In genomic region chr2:144230498-144230897, GRCm38 (mm10) we compare ENCODE assay signal across 10 mouse cellular contexts. TPM values are rescaled to one million over a fixed set of nuclear protein-coding genes. Genes with fewer than 3 reads are reported as not detected.
DNase-seq lines count a peak whose midpoint lies in the region; ATAC-seq and TF ChIP-seq lines count a peak whose summit lies in the region.
"Had no signal": no experiment of that assay in that cellular context is flagged by ENCODE, and none has a peak within 500 bp of the region (broad histone marks: within the 10 kb centered on the region; RNA-seq: fewer than 3 reads in every experiment).

No protein-coding gene starts in this region.

- peak overlapping the region; percentile 85 for H3K27ac ChIP-seq in spleen, adult 2 months (ENCODE audit: insufficient read depth, low read length)
- peak overlapping the region; percentile 57; the same call in 1 of the 2 replicates for H3K27ac ChIP-seq in intestine, embryonic 16.5 days (ENCODE audit: low read length)
- H3K27ac ChIP-seq in liver, embryonic 11.5 days (ENCODE audit: low read depth, low read length) = peak overlapping the region; percentile 90
- H3K27ac ChIP-seq in layer of hippocampus, adult 2 months = no peak overlapping the region
- H3K27ac ChIP-seq: heart, embryonic 10.5 days had no signal

- no peak for TF ChIP-seq CTCF in spleen, adult 2 months (IDR thresholded peaks at IDR 0.05; ENCODE audit: extremely low read depth, insufficient read depth, insufficient read length, insufficient replicate concordance)
- TF ChIP-seq CTCF in layer of hippocampus, adult 2 months (conservative IDR thresholded peaks at IDR 0.05) = no peak

- H3K4me2 ChIP-seq in intestine, embryonic 16.5 days (ENCODE audit: low read depth, low read length) = peak overlapping the region; percentile 35
- peak overlapping the region; percentile 50 for H3K4me2 ChIP-seq in liver, embryonic 11.5 days

- ATAC-seq in intestine, embryonic 16.5 days = peak; percentile 90
- ATAC-seq in liver, embryonic 11.5 days (replicated peaks; ENCODE audit: low FRiP score) = peak; percentile 73
- ATAC-seq: forebrain, embryonic 16.5 days had no signal

- H3K9ac ChIP-seq in intestine, embryonic 16.5 days (ENCODE audit: low read depth, low read length) = no peak overlapping the region
- H3K9ac ChIP-seq in liver, embryonic 11.5 days (ENCODE audit: low read depth, low read length) = peak overlapping the region; percentile 38; the same call in 1 of the 2 replicates

- H3K4me1 ChIP-seq in spleen, adult 2 months (ENCODE audit: control insufficient read depth, insufficient read depth, insufficient read length) = peaks cover 25% of the 10 kb centered on the region
- peaks cover 8% of the 10 kb centered on the region; the same call in 1 of the 2 replicates for H3K4me1 ChIP-seq in intestine, embryonic 16.5 days (ENCODE audit: control insufficient read depth, insufficient read depth, low read length)
- peaks cover 16% of the 10 kb centered on the region for H3K4me1 ChIP-seq in liver, embryonic 11.5 days (replicated peaks; ENCODE audit: control insufficient read depth, insufficient read depth, low read length)

- no peaks in the 10 kb centered on the region for H3K27me3 ChIP-seq in spleen, adult 2 months (ENCODE audit: control insufficient read depth, insufficient read depth, low read length)
- no peaks in the 10 kb centered on the region for H3K27me3 ChIP-seq in intestine, embryonic 16.5 days (replicated peaks; ENCODE audit: control insufficient read depth, insufficient read depth, low read length)
- no peaks in the 10 kb centered on the region for H3K27me3 ChIP-seq in liver, embryonic 11.5 days (replicated peaks; ENCODE audit: control insufficient read depth, insufficient read depth, low read length)

- DNase-seq in spleen, adult 2 months (ENCODE audit: low read depth in 1 of 2, low spot score in 2 of 2) = no peak
- no peak for DNase-seq in spleen, postnatal 36 days (ENCODE audit: low spot score in 2 of 2)
- DNase-seq in liver, embryonic 11.5 days (ENCODE audit: low spot score) = peak; percentile 50
- no peak for DNase-seq in cerebellum, postnatal 14 days
- no peak for DNase-seq in layer of hippocampus, adult 2 months (ENCODE audit: low spot score in 2 of 2)
- DNase-seq in thymus, postnatal 14 days = no peak
- DNase-seq: lung, postnatal 10 days had no signal

- WGBS in spleen, adult 2 months = 17% methylated on average over 7 of the region's 7 CpGs
- 33% methylated on average over 7 of the region's 7 CpGs for WGBS in intestine, embryonic 16.5 days
- whole genome bisulfite sequencing in liver, embryonic 11.5 days = 12% methylated on average over 7 of the region's 7 CpGs

- H3K9me3 ChIP-seq in intestine, embryonic 16.5 days (ENCODE audit: control insufficient read depth, low read length) = no peaks in the 10 kb centered on the region
- peaks cover 2% of the 10 kb centered on the region; the same call in 1 of the 2 replicates for H3K9me3 ChIP-seq in liver, embryonic 11.5 days (ENCODE audit: control insufficient read depth, low read length)
- H3K9me3 ChIP-seq: heart, embryonic 10.5 days had no signal

- H3K4me3 ChIP-seq in spleen, adult 2 months (ENCODE audit: extremely low read depth, insufficient read depth, insufficient read length) = peak overlapping the region; percentile 11; the same call in 1 of the 2 replicates
- peak overlapping the region; percentile 17; the same call in 1 of the 2 replicates for H3K4me3 ChIP-seq in intestine, embryonic 16.5 days (ENCODE audit: low read length)
- H3K4me3 ChIP-seq in liver, embryonic 11.5 days (ENCODE audit: low read depth, low read length) = peak overlapping the region; percentile 16; the same call in 1 of the 2 replicates
- H3K4me3 ChIP-seq in layer of hippocampus, adult 2 months = no peak overlapping the region
- H3K4me3 ChIP-seq: heart, embryonic 10.5 days had no signal

- H3K36me3 ChIP-seq in spleen, adult 2 months (ENCODE audit: control insufficient read depth, insufficient read depth, low read length) = no peaks in the 10 kb centered on the region
- no peaks in the 10 kb centered on the region for H3K36me3 ChIP-seq in intestine, embryonic 16.5 days (ENCODE audit: control insufficient read depth, insufficient read depth, low read length)
- no peaks in the 10 kb centered on the region for H3K36me3 ChIP-seq in liver, embryonic 11.5 days (ENCODE audit: control insufficient read depth, insufficient read depth, low read length)
- H3K36me3 ChIP-seq: heart, embryonic 10.5 days had no signal

- no peak for TF ChIP-seq POLR2A in spleen, adult 2 months (IDR thresholded peaks at IDR 0.05; ENCODE audit: low read depth, low read length)

RNA-seq across cellular contexts. Expression of gene Mgme1, which starts 40.0 kb away (rescaled TPM):
- 2.0 and 2.1 TPM in 2 replicates for polyA plus RNA-seq in spleen, adult 2 months (2012; rRNA removed)
- polyA plus RNA-seq in intestine, embryonic 16.5 days (2015; fragmentation: Nextera tagmentation; extraction: Ambion mirVana) = 22.8 and 23.9 TPM in 2 replicates
- polyA plus RNA-seq in liver, embryonic 11.5 days (2014; fragmentation: Nextera tagmentation; extraction: Ambion mirVana) = 26.0 and 26.6 TPM in 2 replicates
- 1 to 10 TPM; 4.7 to 4.8 TPM for total RNA-seq in layer of hippocampus, adult 2 months (2021)

RNA-seq across cellular contexts. Expression of gene Snx5, which starts 40.2 kb away (rescaled TPM):
- polyA plus RNA-seq in spleen, adult 2 months (2012; rRNA removed) = 80.2 and 100 TPM in 2 replicates
- 147 and 149 TPM in 2 replicates for polyA plus RNA-seq in intestine, embryonic 16.5 days (2015; fragmentation: Nextera tagmentation; extraction: Ambion mirVana)
- 168 and 171 TPM in 2 replicates for polyA plus RNA-seq in liver, embryonic 11.5 days (2014; fragmentation: Nextera tagmentation; extraction: Ambion mirVana)
- 10 to 100 TPM; 69.4 to 77.1 TPM for total RNA-seq in layer of hippocampus, adult 2 months (2021)
